Mouse (Mus musculus) liver, adult 2 months (tissue): ENCODE results near the gene Cdk14. TPM values are rescaled to one million over a fixed set of nuclear protein-coding genes. Genes with fewer than 3 reads are reported as not detected.

ENCODE experiments used
- DNase-seq: peaks from one replicate; pipeline ENCODE4 v3.0.0-alpha.2; 2011; ENCODE audit warnings: low read depth, low spot score; ENCODE audit errors: extremely low read depth
- H3K27ac ChIP-seq: fragments of 200-500 bp; replicated peaks from 2 replicates; pipeline ENCODE4 v1.5.1; 2012; ENCODE audit warnings: low read depth, mild to moderate bottlenecking, control low read depth, inconsistent platforms, low read length; ENCODE audit not compliant: insufficient read depth
- H3K27me3 ChIP-seq: fragments of 200-500 bp; 2 replicates; pipeline ENCODE4 v1.6.1; 2012; ENCODE audit warnings: mild to moderate bottlenecking, moderate library complexity, low read length, inconsistent platforms; ENCODE audit not compliant: control insufficient read depth, insufficient read depth
- H3K36me3 ChIP-seq: fragments of 200-500 bp; 2 replicates; pipeline ENCODE4 v1.6.1; 2012; ENCODE audit warnings: low read length, inconsistent platforms; ENCODE audit not compliant: control insufficient read depth, insufficient read depth
- H3K4me1 ChIP-seq: fragments of 200-500 bp; 2 replicates; pipeline ENCODE4 v1.6.1; 2011; ENCODE audit warnings: low read length; ENCODE audit not compliant: control insufficient read depth, insufficient read depth
- H3K4me3 ChIP-seq: fragments of 200-500 bp; 2 replicates; pipeline ENCODE4 v1.5.1; 2011; ENCODE audit warnings: low read depth, mild to moderate bottlenecking, control low read depth, low read length, moderate library complexity; ENCODE audit not compliant: insufficient read depth
- H3K79me2 ChIP-seq: fragments of 200-500 bp; 2 replicates; pipeline ENCODE4 v1.6.1; 2012; ENCODE audit warnings: inconsistent platforms, mild to moderate bottlenecking, low read length, moderate library complexity; ENCODE audit not compliant: control insufficient read depth, insufficient read depth
- H3K9ac ChIP-seq: fragments of 200-500 bp; 2 replicates; pipeline ENCODE4 v1.6.1; 2012; ENCODE audit warnings: low read depth, mild to moderate bottlenecking, control low read depth, inconsistent platforms, low read length
- CTCF ChIP-seq: fragments of 200-500 bp; IDR thresholded peaks from 2 replicates; pipeline ENCODE4 v1.5.1; 2011; ENCODE audit warnings: low read depth, low read length, control low read depth
- POLR2A ChIP-seq: fragments of 200-500 bp; IDR thresholded peaks from 2 replicates; pipeline ENCODE4 v1.6.1; 2011; ENCODE audit warnings: low read length, control low read depth; ENCODE audit not compliant: insufficient read depth; ENCODE audit errors: extremely low read depth
- whole genome bisulfite sequencing: fragments of 180-500 bp; shearing (Covaris S2); methylation state at CpG from one replicate; pipeline ENCODE4 v1.1.7; 2018; 5-methylcytosine and 5-hydroxymethylcytosine counted together
- polyA plus RNA-seq: library from polyadenylated mRNA; depleted of rRNA; stranded (reverse); fragments of >200 nt; gene quantifications from 2 replicates; pipeline ENCODE4 v1.2.3, GENCODE M21; 2012
- total RNA-seq: library from RNA; depleted of rRNA; stranded (reverse); fragments of >200 nt; gene quantifications from 2 replicates; pipeline ENCODE4 v1.2.3, GENCODE M21; 2014

Gene Cdk14
- total and polyA plus RNA-seq, 2 experiments: 0.31 to 2.7 TPM

- Histone ChIP-seq H3K4me1 (no peaks in the 10 kb centered on the region), H3K9ac (no peak overlapping the region), H3K4me3 (no peak overlapping the region), H3K36me3 (no peaks in the 10 kb centered on the region), H3K27me3 (no peaks in the 10 kb centered on the region), H3K27ac (no peak overlapping the region), H3K79me2 (no peaks in the 10 kb centered on the region)
- no peak for DNase-seq
- TF ChIP-seq POLR2A: no peak
- TF ChIP-seq CTCF: no peak
- 87% methylated on average over 3 of the region's 3 CpGs for WGBS
Observed at GRCm38 (mm10) chr5:5018959-5019358, 401.2 kb downstream of the Cdk14 start.

- H3K4me1 ChIP-seq: no peaks in the 10 kb centered on the region
- 81% methylated on average over 2 of the region's 2 CpGs for WGBS
- no peak overlapping the region for H3K27ac ChIP-seq
- no peaks in the 10 kb centered on the region for H3K79me2 ChIP-seq
- no peaks in the 10 kb centered on the region for H3K27me3 ChIP-seq
- H3K4me3 ChIP-seq: no peak overlapping the region
- H3K9ac ChIP-seq: no peak overlapping the region
- TF ChIP-seq POLR2A (no peak), CTCF (no peak)
- no peak for DNase-seq
- no peaks in the 10 kb centered on the region for H3K36me3 ChIP-seq
Observed at GRCm38 (mm10) chr5:5018242-5018641, 401.9 kb downstream of the Cdk14 start.

DNA sequence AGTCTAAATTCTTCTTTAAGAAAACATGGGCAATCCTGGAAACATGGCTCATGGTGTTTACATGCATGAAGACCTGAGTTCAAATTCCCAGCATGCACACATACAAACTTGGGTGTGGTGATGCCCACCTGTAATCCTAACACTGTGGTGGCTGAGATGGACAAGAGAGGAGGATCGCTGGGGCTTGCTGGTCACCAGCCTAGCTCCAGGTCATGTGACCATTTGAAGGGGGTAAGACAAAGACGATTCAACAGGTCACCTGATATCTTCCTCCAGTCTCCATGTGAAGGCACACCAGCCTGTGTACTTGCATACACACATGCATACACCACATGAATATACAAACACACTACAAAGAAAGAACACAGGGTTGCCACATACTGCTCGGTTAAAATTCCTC, 406.3 kb downstream of the Cdk14 start:
- no peak overlapping the region for H3K27ac ChIP-seq
- H3K9ac ChIP-seq: no peak overlapping the region
- DNase-seq: no peak
- no peaks in the 10 kb centered on the region for H3K79me2 ChIP-seq
- no peak for TF ChIP-seq POLR2A
- no peak for TF ChIP-seq CTCF
- 93% methylated on average over 3 of the region's 3 CpGs for WGBS
- no peaks in the 10 kb centered on the region for H3K4me1 ChIP-seq
- H3K27me3 ChIP-seq: no peaks in the 10 kb centered on the region
- H3K4me3 ChIP-seq: no peak overlapping the region
- no peaks in the 10 kb centered on the region for H3K36me3 ChIP-seq

DNA sequence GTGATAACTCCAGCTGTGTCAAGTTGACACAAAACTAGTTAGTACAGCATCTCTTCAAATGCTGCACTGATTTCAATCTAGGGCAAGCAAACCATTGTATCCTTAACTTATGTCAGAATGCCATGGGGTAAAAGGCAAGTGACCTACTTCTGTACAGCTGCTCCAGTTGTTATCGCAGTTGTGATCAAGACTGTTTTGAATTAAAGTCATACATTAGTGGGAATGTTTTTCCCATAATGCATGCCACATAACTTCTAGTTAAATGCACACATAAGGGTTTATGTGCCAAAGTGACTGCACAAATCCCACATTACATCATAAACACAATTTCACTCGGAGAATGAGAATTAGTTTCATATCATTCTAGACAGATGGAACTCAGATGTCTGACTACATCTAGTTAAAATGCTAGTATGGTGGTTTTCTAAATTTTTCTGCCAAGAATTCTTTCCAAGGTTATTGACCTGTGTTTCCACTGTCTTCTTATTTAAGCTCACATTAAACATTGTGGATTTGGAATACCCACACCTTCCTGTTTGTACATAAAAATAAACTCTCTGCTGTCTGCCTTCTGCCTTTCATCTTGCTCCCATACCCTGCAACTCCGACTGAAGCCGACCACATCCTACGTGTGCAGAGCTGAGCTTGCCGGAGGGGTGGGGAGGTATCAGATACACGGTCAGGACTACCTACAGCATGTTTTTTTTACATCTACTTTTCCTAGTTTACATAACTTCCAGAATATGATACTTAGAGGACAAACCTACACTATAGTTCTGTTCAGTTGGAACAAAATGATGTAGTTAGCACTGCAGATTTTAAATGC, 407.4 kb downstream of the Cdk14 start:
- TF ChIP-seq POLR2A (no peak), CTCF (no peak)

DNA sequence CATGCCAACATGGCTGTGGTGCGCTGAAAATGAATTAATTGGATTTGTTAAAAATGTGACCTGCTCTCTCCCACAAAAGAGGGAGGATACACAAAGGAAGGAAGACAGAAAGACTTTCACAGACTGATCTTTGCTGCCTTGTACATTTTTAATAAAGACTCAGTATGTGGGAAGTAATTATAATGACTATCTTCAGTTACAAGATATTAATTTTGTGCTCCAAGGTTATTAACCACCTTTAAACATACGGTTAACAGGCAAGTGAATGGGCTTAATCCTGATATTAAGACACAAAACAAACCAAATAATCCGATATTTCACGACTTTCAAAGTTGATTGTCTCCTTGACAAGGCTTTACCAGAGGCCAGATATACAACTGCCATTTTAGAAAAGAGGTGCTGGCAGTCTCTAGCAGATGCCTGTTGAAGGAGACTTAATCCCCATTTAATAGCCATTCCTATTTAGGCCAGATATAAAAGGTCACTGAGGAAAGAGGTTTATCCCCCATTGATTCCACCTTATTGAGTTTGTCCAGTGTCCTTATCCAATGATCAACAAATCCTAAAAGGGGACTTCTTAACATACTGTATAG, 411.9 kb downstream of the Cdk14 start:
- Histone ChIP-seq H3K79me2 (no peaks in the 10 kb centered on the region), H3K36me3 (no peaks in the 10 kb centered on the region), H3K4me1 (no peaks in the 10 kb centered on the region), H3K4me3 (no peak overlapping the region), H3K9ac (no peak overlapping the region), H3K27ac (no peak overlapping the region), H3K27me3 (no peaks in the 10 kb centered on the region)
- WGBS: 89% methylated on average over 4 of the region's 4 CpGs
- TF ChIP-seq POLR2A (no peak), CTCF (no peak)
- DNase-seq: no peak

More for the DNA sequence above, 407.4 kb downstream of the Cdk14 start:
- DNase-seq: no peak
- WGBS: 87% methylated on average over 7 of the region's 7 CpGs
- H3K4me1 ChIP-seq: no peaks in the 10 kb centered on the region
- no peaks in the 10 kb centered on the region for H3K36me3 ChIP-seq
- H3K27me3 ChIP-seq: no peaks in the 10 kb centered on the region
- no peak overlapping the region for H3K27ac ChIP-seq
- H3K79me2 ChIP-seq: no peaks in the 10 kb centered on the region
- H3K9ac ChIP-seq: no peak overlapping the region
- H3K4me3 ChIP-seq: no peak overlapping the region

- 89% methylated on average over 15 of the region's 15 CpGs for WGBS
- DNase-seq: no peak
- no peak for TF ChIP-seq CTCF
- no peak for TF ChIP-seq POLR2A
- H3K27ac ChIP-seq: no peak overlapping the region
- no peaks in the 10 kb centered on the region for H3K36me3 ChIP-seq
- no peaks in the 10 kb centered on the region for H3K4me1 ChIP-seq
- no peaks in the 10 kb centered on the region for H3K79me2 ChIP-seq
- H3K27me3 ChIP-seq: no peaks in the 10 kb centered on the region
- H3K9ac ChIP-seq: no peak overlapping the region
- no peak overlapping the region for H3K4me3 ChIP-seq
Observed at GRCm38 (mm10) chr5:5007489-5008152, 412.5 kb downstream of the Cdk14 start.
